Mouse (Mus musculus): ENCODE data around the gene Ddx6.
"Not testable (repeated sequence)": the region's sequence is repeated elsewhere in the genome, so short reads cannot be mapped to it uniquely, and the experiment has no call there.

The Ddx6 gene

DNA sequence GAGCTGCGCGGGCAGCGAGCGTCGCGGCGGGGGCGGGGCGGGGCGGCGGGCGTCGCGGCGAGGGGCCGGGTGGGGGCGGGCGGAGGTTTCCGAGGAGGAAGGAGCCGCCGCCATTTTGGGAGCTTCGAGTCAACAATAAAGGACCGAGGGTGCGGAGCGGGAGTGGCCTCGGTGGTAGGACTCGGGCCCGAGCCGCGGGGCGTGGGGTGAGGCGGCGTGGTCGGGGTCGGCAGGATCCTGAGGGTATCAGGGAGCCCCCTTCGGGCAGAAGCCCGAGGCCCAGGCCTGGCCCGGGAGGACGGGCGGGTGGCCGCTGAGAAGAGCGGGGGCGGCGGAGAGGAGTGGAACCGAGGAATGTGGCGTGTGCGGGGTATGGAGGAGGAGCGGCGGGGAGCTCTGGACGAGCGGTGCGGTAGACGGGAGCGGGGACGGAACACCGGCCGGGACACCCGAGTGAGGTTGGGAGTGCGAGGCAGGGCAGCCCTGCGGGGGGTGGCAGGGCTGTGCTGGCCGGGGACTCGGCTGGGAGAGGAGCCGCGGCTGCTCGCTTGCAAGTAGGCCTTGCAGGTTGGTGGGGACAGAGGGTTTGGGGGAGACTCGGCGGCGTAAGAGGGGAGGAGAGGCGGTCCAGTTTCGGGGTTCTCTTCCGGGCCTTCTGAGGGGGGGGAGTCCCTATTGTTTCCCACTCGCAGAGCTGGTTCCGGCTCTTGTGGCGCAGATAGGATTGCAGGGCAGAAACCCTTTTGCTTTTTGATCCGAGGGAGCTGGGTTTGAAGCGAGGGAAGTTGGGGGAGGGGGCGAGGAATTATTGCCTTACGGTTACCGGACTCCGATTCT, at the start of gene Ddx6:
Gene Ddx6, plus strand, starts transcription at position 114 of the 837 bp plus-strand sequence.
- in situ Hi-C loops (cut with MboI, MseI): loop anchor here (5.0 kb wide), 1 partner anchor 98 kb away; no protein-coding TSS in a partner anchor

GRCm38 (mm10) chr9:44561597-44561996, 43.1 kb upstream of the Ddx6 start, which contains the start of gene Cxcr5:
Gene Cxcr5 (minus strand): TSS chr9:44561877.
- in situ Hi-C loops (cut with MboI, MseI): no loop called here

DNA sequence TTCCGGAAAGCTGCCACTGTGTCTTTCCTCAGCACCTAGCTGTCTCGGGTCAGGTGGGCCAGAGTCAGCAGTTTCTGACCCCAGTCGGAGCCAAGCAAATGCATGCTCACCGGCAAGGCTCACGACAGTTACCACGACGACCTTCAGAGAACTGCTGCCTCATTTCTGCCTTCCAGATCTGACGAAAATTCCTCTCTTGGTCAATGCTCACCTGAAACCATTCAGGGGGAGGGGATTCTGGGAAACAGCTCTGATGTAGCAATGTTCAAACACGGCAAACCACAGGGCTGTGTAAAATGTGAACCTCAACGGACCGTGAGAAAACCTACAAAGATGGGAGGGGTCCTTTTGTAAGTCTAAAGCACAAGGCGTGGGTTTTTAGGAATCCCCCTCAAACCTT, 41.8 kb upstream of the Ddx6 start:
- in situ Hi-C loops (cut with MboI, MseI): no loop called here

GRCm38 (mm10) chr9:44565367-44565766, 39.3 kb upstream of the Ddx6 start:
- in situ Hi-C loops (cut with MboI, MseI): no loop called here

DNA sequence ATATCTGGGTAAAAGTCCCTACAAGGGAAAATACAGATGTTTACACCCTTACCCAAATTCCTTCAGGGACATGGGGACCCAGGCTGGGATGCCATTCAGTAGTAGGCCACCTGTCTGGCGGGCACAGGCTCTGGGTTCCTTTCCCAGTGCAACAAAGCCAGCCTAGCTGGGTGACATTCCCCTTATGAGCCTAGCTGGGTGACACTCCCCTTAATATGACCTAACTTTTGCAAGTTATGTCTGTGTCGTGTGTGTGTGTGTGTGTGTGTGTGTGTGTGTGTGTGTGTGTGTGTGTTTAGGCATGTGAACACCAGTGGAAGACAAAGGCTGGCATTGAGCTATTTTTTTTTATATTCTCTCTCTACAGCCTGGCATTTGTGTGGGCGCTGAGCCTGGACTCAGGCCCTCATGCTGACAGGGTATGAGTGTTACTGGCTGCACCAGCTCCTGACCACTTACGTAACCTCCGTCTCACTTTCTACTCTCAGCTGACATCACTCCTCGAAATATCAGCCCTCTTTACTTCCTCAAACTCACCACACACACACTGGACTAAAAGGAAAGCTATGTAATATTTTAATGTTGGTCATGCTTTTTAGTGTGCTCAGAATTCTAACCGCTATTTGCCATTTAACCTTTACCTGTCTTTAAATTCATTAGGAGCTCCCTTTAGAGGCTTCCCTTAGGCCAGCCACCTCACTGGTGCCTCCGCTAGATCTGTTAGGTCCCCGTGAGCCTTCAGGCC, 37.2 kb upstream of the Ddx6 start:
- in situ Hi-C loops (cut with MboI, MseI): no loop called here

- in situ Hi-C loops (cut with MboI, MseI): no loop called here
These were observed 36.6 kb upstream of the Ddx6 start for GRCm38 (mm10) chr9:44568083-44568455.

DNA sequence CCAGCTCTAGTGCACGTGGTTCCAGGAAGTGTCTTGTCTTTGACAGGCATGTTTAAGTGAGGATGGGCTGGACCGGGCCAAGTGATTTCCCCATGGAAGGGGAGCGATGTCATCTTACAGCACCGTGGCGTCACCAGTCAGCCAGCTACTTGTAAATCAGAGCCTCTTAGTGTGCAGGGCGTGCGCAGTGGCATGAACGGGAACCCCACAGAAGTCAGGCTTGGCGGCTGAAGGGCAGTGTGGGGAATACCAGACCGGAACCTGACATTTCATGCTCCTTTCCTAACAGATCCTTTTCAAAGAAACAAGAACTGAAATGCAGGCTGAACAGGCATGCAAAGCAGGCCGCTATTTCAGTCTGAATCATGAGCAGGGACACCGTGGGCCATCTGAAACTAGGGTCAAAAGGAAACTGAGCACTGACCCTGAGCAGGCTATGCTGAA, 33.7 kb upstream of the Ddx6 start:
- in situ Hi-C loops (cut with MboI, MseI): no loop called here

GRCm38 (mm10) chr9:44573306-44573705, 31.4 kb upstream of the Ddx6 start:
- in situ Hi-C loops (cut with MboI, MseI): no loop called here

GRCm38 (mm10) chr9:44575095-44575494, 29.6 kb upstream of the Ddx6 start:
- in situ Hi-C loops (cut with MboI, MseI): no loop called here

DNA sequence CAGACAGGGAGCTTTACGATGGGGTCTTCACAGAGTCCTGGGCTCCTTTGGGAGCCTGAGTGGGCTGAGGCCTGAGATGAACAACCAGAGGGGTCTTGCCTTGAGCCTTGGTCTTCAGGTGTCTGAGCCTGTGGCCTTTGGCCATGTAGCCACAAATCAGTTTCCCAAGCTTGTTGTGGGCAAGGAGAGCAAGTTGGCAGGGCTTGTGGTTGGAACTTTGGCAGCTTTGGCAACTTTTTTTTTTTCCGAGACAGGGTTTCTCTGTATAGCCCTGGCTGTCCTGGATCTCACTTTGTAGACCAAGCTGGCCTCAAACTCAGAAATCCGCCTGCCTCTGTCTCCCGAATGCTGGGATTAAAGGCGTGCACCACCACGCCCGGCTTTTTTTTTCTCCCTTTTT, 28.6 kb upstream of the Ddx6 start:
- in situ Hi-C loops (cut with MboI, MseI): not testable (repeated sequence)

GRCm38 (mm10) chr9:44579392-44579791, 25.3 kb upstream of the Ddx6 start:
- in situ Hi-C loops (cut with MboI, MseI): no loop called here

- in situ Hi-C loops (cut with MboI, MseI): no loop called here
These were observed 24.6 kb upstream of the Ddx6 start for GRCm38 (mm10) chr9:44580085-44580484.

DNA sequence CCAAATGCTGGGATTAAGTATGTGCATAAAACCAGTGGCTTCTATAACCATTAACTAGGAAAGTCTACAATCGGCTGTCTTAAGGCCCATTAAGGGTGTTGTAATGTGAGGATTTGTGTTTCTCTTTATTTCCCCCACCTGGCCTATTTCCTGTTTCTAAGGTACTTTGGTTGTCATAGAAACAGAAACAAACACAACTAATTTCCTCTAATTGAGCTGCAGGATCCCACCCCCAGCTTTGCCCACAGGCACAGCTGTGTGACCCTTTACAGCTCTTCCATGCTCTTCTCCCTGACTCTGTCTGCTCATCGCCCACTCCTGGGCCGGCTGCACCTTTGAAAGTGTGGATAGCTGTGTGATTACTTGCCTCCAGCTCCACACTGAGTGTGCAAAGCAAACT, 23.3 kb upstream of the Ddx6 start:
- in situ Hi-C loops (cut with MboI, MseI): no loop called here

- in situ Hi-C loops (cut with MboI, MseI): no loop called here
These were observed 22.3 kb upstream of the Ddx6 start for GRCm38 (mm10) chr9:44582390-44582789.

GRCm38 (mm10) chr9:44586640-44587261, 17.9 kb upstream of the Ddx6 start:
- in situ Hi-C loops (cut with MboI, MseI): no loop called here

GRCm38 (mm10) chr9:44587262-44588160, 17.2 kb upstream of the Ddx6 start:
- in situ Hi-C loops (cut with MboI, MseI): no loop called here

DNA sequence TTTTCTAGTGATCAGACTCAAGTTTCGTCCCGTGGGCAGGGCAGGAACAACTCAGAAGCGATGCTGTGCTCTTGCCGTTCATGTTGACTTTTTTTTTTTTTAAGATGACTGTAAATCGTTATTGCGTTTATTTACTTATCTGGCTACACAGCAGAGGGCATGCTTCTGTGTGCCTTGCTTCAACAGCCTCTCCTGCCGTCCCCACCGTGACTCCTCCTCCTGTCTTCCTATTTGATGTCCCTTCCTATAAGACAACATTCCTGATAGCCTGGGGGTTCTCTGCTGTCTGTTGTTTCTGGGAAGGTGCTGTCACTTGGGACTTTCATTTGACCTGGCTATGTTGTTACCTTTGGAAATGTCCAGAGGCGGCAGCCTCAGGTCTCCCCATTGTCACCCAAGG, 16.1 kb upstream of the Ddx6 start:
- in situ Hi-C loops (cut with MboI, MseI): no loop called here

GRCm38 (mm10) chr9:44589095-44589494, 15.6 kb upstream of the Ddx6 start:
- in situ Hi-C loops (cut with MboI, MseI): no loop called here

DNA sequence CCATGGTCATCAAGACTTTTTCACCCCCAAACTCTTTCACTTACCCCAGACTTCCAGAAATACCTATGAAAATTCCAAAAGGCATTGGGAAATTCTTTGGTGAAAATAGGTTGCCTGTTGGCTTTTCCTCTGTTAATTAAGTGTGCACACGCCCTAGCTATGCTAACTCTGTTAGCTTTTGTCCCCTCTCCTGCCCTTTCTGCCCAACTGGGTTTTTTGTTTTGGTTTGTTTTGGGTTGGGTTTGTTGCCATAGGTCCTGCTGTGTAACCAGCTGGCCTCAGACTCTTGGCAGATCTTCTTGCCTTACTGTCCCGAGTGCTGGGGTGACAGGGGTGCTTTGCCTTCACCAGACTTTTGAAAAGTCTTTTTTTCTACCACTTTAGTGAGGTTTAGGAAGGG, 13.7 kb upstream of the Ddx6 start:
- in situ Hi-C loops (cut with MboI, MseI): no loop called here

DNA sequence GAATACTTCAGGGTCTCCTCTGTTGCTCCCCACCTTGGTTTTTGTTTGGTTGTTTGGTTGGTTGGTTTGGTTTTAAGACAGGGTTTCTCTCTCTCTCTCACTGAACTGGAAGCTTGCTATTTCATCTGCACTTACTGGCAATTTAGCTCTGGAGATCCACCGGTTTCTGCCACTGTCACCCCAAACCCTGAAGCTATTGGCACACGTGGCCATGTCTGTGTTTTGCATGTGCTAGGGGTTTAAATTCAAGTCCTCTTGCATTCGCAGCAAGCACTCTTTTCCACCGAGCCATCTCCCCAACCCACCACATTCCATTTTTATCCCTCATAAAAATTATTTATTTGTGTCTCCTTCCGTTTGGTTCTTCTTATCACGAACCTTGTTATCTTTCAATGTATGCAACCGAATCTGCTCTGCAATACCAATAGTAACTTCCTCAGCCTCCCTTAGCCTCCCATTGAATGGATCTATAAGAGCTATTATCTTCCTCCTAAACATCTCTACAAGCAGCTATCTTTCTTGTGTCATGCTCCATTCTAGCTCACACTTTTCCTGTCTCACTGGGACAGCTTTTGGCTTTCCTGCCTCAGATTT, 13.0 kb upstream of the Ddx6 start:
- in situ Hi-C loops (cut with MboI, MseI): no loop called here

DNA sequence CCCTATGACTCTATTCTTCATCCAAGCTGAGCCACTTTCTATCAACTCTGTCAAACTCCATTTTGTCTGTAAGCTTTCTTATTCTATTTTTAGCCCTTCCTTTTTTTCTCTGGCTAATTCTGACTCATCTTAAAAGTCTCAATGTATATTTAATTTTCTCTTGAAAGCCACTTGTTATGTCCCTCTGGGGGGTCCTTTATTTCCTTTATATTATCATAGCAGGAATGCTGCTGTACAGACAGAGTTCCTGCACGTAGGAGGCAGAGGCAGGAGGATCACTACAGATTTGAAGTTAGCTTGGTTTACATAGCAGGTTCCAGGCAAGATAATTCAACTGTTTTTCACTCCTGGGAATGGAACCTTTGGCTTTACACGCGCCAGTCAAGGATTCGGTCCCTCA, 11.5 kb upstream of the Ddx6 start:
- in situ Hi-C loops (cut with MboI, MseI): no loop called here

All from regulatory T cell (primary cell).